Mouse (Mus musculus) T-cell, adult 2 months (primary cell): ENCODE data around the gene Sh3bp5l.

Experiments
- DNase-seq: peaks from one replicate; pipeline ENCODE4 v3.0.0; 2022; ENCODE audit warnings: low spot score

Gene Sh3bp5l

DNA sequence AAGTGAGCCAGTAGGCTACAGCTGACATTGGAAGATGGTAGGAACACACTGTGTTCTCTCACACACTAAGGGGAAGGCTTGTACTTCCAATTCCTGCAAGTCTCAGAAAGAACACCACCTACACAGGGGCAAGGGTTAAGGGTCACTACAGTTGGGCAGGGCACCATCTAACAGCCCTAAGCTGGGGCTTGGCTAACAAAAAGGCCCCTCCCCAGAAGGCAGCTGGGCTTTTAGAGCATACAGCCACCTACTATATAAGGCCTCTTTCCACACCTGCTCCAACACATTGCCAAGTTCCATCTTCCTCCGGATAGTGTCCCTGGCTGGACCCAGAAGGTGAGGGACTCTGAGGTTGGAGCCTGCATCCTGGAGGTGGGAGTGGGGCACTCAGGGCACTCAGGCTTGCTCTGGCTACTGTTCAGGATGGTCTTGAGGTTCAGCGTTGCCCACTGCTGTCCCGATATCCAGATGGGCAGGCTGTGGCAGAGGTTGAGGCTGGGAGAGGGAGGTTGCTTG lies 48.3 kb downstream of the Sh3bp5l start, which contains the start of gene Lypd8:
Lypd8 (plus strand) TSS at position 281 of the 516 bp plus-strand sequence.
- no peak for DNase-seq

DNA sequence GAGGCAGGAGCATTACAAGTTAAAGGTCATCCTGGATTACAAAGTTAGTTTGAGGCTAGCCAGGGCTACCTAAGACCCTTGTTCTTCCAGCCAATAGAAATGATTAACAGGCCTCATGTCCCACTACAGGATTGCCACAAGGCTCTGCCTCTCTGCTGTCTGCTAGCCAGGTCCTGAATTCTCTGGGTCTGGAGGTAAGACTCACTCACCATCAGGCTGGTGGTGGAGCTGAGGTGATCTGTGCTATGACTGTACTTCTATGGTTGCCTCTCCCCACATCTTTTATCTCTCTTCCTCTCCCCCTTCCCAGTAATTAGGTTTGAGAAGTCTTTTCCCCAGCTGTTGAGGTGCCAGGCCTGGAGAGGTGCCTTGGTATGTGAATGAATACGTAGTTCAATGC lies 49.0 kb downstream of the Sh3bp5l start:
- DNase-seq = no peak

DNA sequence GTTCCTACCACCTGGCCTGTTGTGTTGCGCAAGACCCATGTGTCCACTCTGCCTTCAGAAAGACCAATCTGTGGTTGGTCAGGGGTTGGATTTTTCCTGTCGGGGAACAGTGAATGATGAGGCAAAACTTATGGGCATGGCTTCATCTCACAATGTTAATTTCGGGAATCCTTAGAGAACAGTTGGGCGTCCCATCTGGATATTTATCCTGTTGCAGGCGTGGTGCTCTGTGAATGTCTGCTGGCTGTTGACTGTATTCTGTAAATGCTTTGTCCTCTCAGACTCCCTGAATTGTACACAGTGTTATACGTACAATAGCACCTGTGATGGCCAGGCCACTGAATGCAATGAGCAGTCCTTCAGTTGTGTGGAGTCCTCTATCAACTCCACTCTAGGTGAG lies 51.9 kb downstream of the Sh3bp5l start:
- DNase-seq = no peak
